Mouse (Mus musculus): ENCODE data around the gene Epdr1. TPM values are rescaled to one million over a fixed set of nuclear protein-coding genes. Genes with fewer than 3 reads are reported as not detected.
A peak's percentile ranks its signal among the peaks of the same experiment; 100 is the strongest.
"Not testable (repeated sequence)": the region's sequence is repeated elsewhere in the genome, so short reads cannot be mapped to it uniquely, and the experiment has no call there.

Gene Epdr1
- polyA plus RNA-seq, 1 experiment from 2014 or later, result 51.8 TPM

- no peak overlapping the region for H3K9ac ChIP-seq
- H3K4me1 ChIP-seq, result no peaks in the 10 kb centered on the region
- H3K4me3 ChIP-seq (replicated peaks), result no peak overlapping the region
- no peak for ATAC-seq (ENCODE audit: insufficient number of reproducible peaks, low FRiP score, low TSS enrichment, low read depth)
- no peak overlapping the region for H3K27ac ChIP-seq (replicated peaks)
- no peaks in the 10 kb centered on the region for H3K9me3 ChIP-seq (replicated peaks)
- no peaks in the 10 kb centered on the region for H3K27me3 ChIP-seq
- no peak overlapping the region for H3K4me2 ChIP-seq (replicated peaks)
- WGBS, result 63% methylated on average over 1 of the region's 1 CpGs
- no peaks in the 10 kb centered on the region for H3K36me3 ChIP-seq
These were observed 16.0 kb downstream of the Epdr1 start for GRCm38 (mm10) chr13:19603719-19604118.

DNA sequence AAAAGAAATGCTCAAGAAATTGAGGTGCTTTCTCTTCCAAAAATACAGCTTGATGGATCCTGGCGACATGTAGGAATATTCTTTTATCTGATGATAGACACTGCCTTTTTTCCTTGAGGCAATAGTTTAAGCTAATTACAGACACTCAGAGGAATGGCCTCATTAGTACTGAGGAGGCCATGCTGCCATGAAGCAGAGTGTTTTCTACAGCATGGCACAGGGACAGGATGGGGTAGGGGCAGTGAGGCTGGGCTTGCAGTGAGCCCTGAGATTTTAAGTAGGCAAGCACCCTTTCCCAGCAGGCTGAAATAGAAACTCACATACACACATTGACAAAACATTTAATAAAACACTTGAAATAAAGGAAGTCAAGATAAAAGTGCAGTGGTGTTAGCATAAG is 17.2 kb downstream of the Epdr1 start:
- no peak for ATAC-seq (ENCODE audit: insufficient number of reproducible peaks, low FRiP score, low TSS enrichment, low read depth)
- 39% methylated on average over 1 of the region's 1 CpGs for WGBS

GRCm38 (mm10) chr13:19599242-19599641 is 20.5 kb downstream of the Epdr1 start:
- Histone ChIP-seq H3K4me3 (replicated peaks) (no peak overlapping the region), H3K4me2 (replicated peaks) (no peak overlapping the region), H3K27me3 (no peaks in the 10 kb centered on the region), H3K27ac (replicated peaks) (no peak overlapping the region), H3K9me3 (replicated peaks) (no peaks in the 10 kb centered on the region), H3K4me1 (no peaks in the 10 kb centered on the region), H3K9ac (no peak overlapping the region), H3K36me3 (no peaks in the 10 kb centered on the region)
- no peak for ATAC-seq (ENCODE audit: insufficient number of reproducible peaks, low FRiP score, low TSS enrichment, low read depth)
- WGBS, result 77% methylated on average over 6 of the region's 6 CpGs

More for the DNA sequence above, 17.2 kb downstream of the Epdr1 start:
- Histone ChIP-seq H3K9me3 (replicated peaks) (no peaks in the 10 kb centered on the region), H3K4me3 (replicated peaks) (no peak overlapping the region), H3K9ac (no peak overlapping the region), H3K27ac (replicated peaks) (no peak overlapping the region), H3K36me3 (no peaks in the 10 kb centered on the region), H3K4me2 (replicated peaks) (no peak overlapping the region), H3K27me3 (no peaks in the 10 kb centered on the region), H3K4me1 (no peaks in the 10 kb centered on the region)

DNA sequence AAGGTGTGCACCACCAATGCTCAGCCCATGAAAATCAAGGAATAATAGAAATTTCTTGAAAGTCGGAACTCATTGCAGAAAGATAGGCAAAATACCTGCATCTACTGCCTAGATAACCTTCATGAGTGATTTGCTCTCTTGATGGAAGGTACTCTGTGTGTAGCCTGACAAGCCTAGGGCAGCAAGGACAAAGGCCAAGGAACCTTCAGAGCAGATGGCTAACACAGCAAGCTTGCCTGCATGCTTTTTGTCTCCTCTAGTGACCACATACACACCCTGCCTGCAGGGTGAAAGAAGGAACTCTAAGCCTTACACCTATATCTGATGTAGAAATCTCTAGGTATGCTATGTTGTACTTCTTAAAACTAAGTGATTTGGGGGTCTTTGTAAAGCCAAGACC is 24.6 kb downstream of the Epdr1 start:
- no peak overlapping the region for H3K27ac ChIP-seq (replicated peaks)
- H3K4me2 ChIP-seq (replicated peaks), result no peak overlapping the region
- H3K4me1 ChIP-seq, result no peaks in the 10 kb centered on the region
- ATAC-seq (ENCODE audit: insufficient number of reproducible peaks, low FRiP score, low TSS enrichment, low read depth), result no peak
- H3K9ac ChIP-seq, result no peak overlapping the region
- no peaks in the 10 kb centered on the region for H3K27me3 ChIP-seq
- no peaks in the 10 kb centered on the region for H3K9me3 ChIP-seq (replicated peaks)
- 94% methylated on average over 1 of the region's 1 CpGs for WGBS
- no peak overlapping the region for H3K4me3 ChIP-seq (replicated peaks)
- H3K36me3 ChIP-seq, result no peaks in the 10 kb centered on the region

DNA sequence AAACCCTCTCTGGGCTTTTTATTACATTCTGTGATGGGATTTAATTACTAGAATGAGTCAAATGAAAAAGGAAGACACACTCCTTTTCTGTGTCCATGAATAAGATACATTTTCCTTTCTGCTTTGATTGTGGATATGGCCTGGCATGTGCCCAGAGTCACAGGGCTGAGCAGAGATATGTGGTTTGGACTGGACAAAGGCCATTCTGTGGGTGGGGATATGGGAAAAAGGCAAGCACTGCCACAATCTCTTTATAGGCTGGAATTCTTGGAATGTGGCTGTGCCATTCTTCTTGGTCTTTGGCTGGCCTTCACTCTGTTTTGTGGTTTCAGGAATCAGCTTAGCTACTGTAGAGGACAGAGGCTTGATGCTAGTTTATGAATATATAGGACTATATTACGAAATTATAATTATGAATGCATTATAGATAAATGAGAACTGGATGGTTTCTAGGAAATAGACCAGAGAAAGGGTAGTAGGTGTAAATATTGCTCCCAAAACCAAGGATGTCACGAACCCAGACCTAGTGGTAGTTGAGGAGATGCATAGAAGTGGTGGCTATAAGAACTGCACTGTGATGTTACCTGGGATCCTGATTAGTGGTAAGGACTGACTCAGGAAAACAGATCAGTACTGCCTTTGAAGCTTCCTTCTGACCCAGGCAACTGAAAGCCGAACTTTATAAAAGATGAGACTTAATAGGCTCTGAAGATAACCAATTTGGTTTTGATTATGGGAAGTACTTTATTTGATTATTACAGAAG is 28.5 kb downstream of the Epdr1 start:
- ATAC-seq (ENCODE audit: insufficient number of reproducible peaks, low FRiP score, low TSS enrichment, low read depth), result 0 out of 2 replicates have a peak, but pooled peaks have one; percentile 24
- Histone ChIP-seq H3K27me3 (no peaks in the 10 kb centered on the region), H3K4me3 (replicated peaks) (no peak overlapping the region), H3K4me2 (replicated peaks) (no peak overlapping the region), H3K27ac (replicated peaks) (no peak overlapping the region), H3K9ac (no peak overlapping the region), H3K4me1 (no peaks in the 10 kb centered on the region), H3K9me3 (replicated peaks) (no peaks in the 10 kb centered on the region), H3K36me3 (no peaks in the 10 kb centered on the region)
- WGBS, result 74% methylated on average over 3 of the region's 3 CpGs

GRCm38 (mm10) chr13:19575947-19576346 is 43.8 kb downstream of the Epdr1 start:
- H3K9ac ChIP-seq, result no peak overlapping the region
- no peaks in the 10 kb centered on the region for H3K27me3 ChIP-seq
- H3K4me3 ChIP-seq (replicated peaks), result no peak overlapping the region
- no peak overlapping the region for H3K27ac ChIP-seq (replicated peaks)
- H3K9me3 ChIP-seq (replicated peaks), result no peaks in the 10 kb centered on the region
- no peaks in the 10 kb centered on the region for H3K36me3 ChIP-seq
- H3K4me2 ChIP-seq (replicated peaks), result no peak overlapping the region
- 91% methylated on average over 3 of the region's 3 CpGs for WGBS
- no peak for ATAC-seq (ENCODE audit: insufficient number of reproducible peaks, low FRiP score, low TSS enrichment, low read depth)
- H3K4me1 ChIP-seq, result no peaks in the 10 kb centered on the region

DNA sequence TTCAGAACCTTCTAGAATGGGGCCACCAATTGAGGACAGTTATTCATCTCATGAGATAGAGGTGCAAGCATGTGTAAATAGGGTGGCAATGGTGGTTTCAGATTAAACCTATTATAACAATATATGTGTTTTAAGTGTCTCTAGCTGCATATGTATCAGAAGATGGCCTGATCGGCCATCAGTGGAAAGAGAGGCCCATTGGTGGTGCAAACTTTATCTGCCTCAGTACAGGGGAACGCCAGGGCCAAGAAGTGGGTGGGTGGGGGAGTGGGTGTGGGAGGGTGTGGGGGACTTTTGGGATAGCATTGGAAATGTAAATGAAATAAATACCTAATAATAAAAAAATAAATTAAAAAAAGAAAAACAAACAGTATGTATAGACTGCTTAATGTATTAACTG is 45.0 kb downstream of the Epdr1 start:
- ATAC-seq (ENCODE audit: insufficient number of reproducible peaks, low FRiP score, low TSS enrichment, low read depth); H3K4me1 ChIP-seq; H3K9me3 ChIP-seq (replicated peaks); H3K9ac ChIP-seq; H3K27ac ChIP-seq (replicated peaks); H3K4me3 ChIP-seq (replicated peaks); H3K27me3 ChIP-seq; H3K36me3 ChIP-seq; H3K4me2 ChIP-seq (replicated peaks): not testable (repeated sequence)
- 88% methylated on average over 2 of the region's 2 CpGs for WGBS

GRCm38 (mm10) chr13:19570166-19570565 is 49.6 kb downstream of the Epdr1 start:
- H3K4me3 ChIP-seq (replicated peaks), result not testable (repeated sequence)

DNA sequence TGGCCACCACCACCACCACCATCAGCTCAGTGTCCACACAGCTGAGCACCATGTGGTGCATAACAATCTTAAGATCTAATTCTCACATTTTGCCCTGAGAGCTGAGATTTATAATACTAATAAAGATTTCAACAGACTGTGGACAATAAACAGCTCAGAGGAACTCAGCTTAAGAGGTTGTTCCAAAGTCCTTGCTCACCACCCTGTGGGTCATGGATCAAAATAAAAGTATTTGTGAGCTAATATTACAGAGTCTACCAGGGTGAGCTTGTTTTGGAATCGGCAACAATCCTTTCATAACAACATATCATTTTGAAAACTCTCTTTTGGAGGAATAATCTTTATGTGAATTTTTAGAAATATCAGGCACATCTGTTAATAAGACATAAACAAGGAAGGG is 57.2 kb downstream of the Epdr1 start:
- Histone ChIP-seq H3K9me3 (replicated peaks) (no peaks in the 10 kb centered on the region), H3K27ac (replicated peaks) (no peak overlapping the region), H3K4me3 (replicated peaks) (no peak overlapping the region), H3K4me1 (no peaks in the 10 kb centered on the region), H3K9ac (no peak overlapping the region), H3K4me2 (replicated peaks) (no peak overlapping the region), H3K27me3 (no peaks in the 10 kb centered on the region), H3K36me3 (no peaks in the 10 kb centered on the region)
- WGBS, result 94% methylated on average over 1 of the region's 1 CpGs
- ATAC-seq (ENCODE audit: insufficient number of reproducible peaks, low FRiP score, low TSS enrichment, low read depth), result no peak

More at GRCm38 (mm10) chr13:19570166-19570565, 49.6 kb downstream of the Epdr1 start:
- H3K9me3 ChIP-seq (replicated peaks); H3K4me1 ChIP-seq; H3K27me3 ChIP-seq; ATAC-seq (ENCODE audit: insufficient number of reproducible peaks, low FRiP score, low TSS enrichment, low read depth); H3K9ac ChIP-seq; H3K36me3 ChIP-seq; H3K27ac ChIP-seq (replicated peaks); H3K4me2 ChIP-seq (replicated peaks): not testable (repeated sequence)

GRCm38 (mm10) chr13:19555391-19555790 is 64.3 kb downstream of the Epdr1 start:
- Histone ChIP-seq H3K9ac (no peak overlapping the region), H3K27me3 (no peaks in the 10 kb centered on the region), H3K9me3 (replicated peaks) (no peaks in the 10 kb centered on the region), H3K36me3 (no peaks in the 10 kb centered on the region), H3K4me2 (replicated peaks) (no peak overlapping the region), H3K4me3 (replicated peaks) (no peak overlapping the region), H3K27ac (replicated peaks) (no peak overlapping the region), H3K4me1 (no peaks in the 10 kb centered on the region)
- no peak for ATAC-seq (ENCODE audit: insufficient number of reproducible peaks, low FRiP score, low TSS enrichment, low read depth)
- WGBS, result 61% methylated on average over 4 of the region's 4 CpGs
